Mouse (Mus musculus): Measurements from ENCODE around the gene Thap8. TPM values are rescaled to one million over a fixed set of nuclear protein-coding genes. Genes with fewer than 3 reads are reported as not detected.
"Not testable (repeated sequence)": the region's sequence is repeated elsewhere in the genome, so short reads cannot be mapped to it uniquely, and the experiment has no call there.

Gene Thap8
- total RNA-seq (2022): under 1 TPM in 2 of 4 experiments, not detected in 2; 0.21 to 0.97 TPM

DNA sequence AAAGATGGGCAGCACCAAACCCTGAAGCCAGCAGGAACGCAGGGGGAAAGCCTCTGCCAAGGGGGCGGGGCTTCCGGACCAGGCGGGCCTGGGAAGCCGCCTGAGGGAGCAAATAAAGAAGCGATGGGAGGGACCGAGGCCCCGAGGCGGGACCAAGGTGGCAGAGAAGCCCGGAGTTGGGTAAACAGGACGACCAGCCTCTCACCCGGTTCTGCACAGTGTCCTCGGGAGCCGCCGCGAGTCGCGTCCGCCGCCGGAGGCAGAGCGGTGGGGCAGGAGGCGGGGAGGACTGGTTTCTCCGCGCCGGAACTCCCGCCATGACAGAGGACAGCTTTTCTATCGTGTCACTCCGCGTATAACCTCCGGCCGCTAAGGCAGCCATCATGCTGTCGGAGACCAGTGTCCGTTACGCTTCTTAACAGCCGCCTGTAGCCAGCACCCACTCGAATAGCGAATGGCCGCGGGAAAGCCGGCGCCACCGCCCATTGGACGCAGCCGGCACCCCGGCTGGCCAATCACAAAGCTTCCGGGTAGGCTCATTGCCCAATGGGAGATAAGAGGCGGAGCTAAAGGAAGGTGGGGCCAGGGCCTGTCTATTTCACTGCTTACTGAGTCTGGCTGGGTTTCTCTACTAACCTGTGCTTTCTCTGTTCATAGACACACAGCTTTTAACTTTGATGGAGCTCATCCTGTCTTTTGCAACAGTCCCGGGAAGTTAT lies at the start of gene Thap8, which contains the start of gene Wdr62:
TSS of gene Thap8 (plus strand) at position 144 of the 719 bp plus-strand sequence.
TSS of gene Wdr62 (minus strand) at position 469 of the 719 bp plus-strand sequence.
- peak; percentile 89 for DNase-seq

DNA sequence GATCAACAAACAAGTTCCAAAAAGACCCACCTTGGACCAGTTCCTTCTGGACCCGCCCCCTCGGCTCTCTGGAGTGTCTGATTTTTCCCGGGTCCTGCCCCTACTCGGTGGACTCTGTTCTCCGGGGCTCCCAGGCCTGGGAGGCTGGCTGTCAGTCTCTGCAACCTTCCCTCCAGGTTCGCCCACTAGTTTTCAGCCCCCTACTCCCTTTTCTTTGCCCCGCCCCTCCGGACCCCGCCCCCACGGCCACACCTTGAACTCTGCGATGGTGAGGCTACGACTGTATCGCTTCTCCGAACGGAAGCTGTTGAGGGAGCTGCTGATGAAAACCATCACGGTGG lies 48.6 kb upstream of the Thap8 start:
- no peak for DNase-seq

GRCm38 (mm10) chr7:30231669-30232454 lies 48.0 kb upstream of the Thap8 start, which contains the start of the genes Polr2i and Tbcb:
Gene Polr2i, plus strand, starts transcription at chr7:30231948.
Gene Tbcb, minus strand, starts transcription at chr7:30232272.
- DNase-seq: peak; percentile 98

DNA sequence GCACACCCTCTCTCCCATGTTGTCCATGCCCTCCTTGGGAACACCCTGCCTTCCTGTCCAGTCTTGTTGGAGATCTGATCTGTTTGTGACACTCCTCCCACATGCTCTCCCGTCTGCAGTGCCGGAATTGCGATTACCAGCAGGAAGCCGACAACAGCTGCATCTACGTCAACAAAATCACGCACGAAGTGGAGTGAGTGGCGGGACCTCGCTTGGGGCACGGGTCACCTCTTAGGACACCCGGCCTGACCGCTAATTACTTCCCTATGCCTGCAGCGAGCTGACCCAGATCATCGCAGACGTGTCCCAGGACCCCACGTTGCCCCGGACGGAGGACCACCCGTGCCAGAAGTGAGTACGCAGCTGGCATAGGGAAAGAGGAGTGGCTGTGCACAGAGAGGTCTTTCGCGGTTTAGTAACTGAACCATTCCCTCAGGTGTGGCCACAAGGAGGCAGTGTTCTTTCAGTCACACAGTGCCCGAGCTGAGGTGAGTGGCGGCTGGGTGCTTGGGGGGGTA lies 47.2 kb upstream of the Thap8 start:
- peak; percentile 41 for DNase-seq

DNA sequence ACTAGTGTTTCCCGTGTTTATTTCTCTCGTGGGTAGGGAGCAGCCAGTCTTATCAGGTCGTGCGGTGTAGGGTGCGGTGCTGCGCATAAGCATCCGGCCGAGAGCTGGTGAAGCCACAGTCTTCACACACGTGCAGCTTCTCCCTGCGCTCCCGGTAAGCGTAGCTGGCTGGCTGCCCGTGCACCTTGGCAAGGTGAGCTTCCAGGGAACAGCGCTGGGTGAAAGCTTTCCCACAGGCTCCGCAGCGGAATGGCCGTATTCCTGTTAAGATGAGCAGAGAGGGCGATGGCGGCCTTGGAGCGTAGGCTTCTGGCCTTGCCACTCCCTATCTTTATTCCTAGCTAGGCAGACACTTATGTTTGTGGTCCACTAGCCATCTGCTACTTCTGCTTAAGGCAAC lies 46.5 kb upstream of the Thap8 start:
- no peak for DNase-seq

DNA sequence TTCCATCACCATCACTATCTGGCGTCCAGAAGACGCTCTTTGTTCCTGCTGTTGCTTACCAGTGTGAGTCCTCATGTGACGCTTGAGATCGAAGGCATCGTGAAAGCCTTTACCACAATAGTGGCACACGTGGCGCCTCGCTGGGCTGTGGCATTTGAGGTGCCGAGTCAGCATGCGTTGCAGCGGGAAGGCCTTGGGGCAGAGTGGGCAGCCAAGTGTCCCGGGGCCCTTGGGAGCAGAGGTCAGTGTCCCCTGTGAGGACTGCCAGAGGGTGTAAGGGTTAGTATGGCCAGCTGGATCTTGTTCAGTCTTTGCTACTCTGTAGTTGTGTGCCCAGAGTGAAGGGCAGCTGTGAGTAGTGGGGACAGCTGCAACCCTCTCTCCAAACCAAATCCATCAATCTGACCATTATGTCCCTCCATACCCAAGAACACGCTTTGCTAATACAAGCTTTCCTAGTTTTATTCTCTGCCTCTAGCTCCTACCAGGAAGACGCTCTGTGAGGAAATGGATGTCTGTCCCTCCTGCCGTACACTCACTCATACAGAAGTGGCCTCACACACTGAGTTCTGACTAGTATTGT lies 45.5 kb upstream of the Thap8 start:
- DNase-seq: no peak

- DNase-seq: no peak
Observed at GRCm38 (mm10) chr7:30235091-30235490, 44.8 kb upstream of the Thap8 start.

- no peak for DNase-seq
Observed at GRCm38 (mm10) chr7:30235625-30236024, 44.3 kb upstream of the Thap8 start, which contains the start of gene Ovol3. Gene Ovol3, minus strand, starts transcription at chr7:30235725.

GRCm38 (mm10) chr7:30237374-30237773 lies 42.5 kb upstream of the Thap8 start:
- DNase-seq: not testable (repeated sequence)

DNA sequence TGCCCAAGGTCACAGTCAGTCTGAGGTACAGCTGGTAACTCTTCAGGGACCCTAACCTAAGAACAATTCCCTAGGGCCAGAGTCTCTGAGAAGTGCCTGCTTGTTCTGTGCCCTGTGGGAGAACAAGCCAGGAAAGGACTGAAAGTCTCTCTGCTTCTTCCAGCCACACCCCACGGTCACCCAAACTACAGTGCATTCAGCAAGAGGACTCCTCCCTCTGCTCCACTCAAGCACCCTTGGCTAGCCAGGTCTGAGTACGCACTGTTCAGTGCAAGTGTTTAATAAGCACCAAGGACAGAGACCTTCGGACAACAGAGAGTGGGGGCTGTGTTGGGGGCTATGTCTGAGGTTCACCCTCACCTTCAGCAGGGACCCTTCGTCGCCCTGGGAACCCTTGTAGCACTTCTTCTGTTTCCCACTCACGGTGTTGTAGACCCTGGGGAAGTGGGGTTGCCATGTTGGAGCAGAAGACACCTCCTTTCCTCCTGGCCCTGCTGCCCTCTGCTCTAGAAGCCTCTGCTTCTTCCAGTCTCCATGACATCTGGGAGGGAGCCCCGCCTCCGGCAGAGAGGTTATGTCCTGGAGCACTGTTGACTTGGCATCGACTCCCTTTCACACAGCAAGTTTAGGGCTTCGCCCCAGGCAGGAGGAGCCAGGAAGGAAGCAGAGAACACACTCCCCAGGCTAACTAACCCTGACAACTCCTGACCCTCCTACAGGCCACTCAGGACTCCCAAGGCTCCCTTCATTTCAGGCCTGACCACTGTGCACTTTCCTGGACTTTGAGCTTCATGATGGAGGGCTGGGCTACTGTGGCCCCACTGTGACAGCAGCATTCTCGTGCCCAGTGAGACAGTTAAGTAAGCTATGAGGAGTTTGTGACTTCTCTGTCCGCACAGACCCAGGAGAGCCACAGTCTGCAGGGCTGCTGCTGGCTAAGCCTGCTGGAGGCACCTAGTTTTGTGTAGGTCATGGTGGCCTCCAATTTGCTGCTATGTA lies 27.6 kb upstream of the Thap8 start:
- peak; percentile 31 for DNase-seq

DNA sequence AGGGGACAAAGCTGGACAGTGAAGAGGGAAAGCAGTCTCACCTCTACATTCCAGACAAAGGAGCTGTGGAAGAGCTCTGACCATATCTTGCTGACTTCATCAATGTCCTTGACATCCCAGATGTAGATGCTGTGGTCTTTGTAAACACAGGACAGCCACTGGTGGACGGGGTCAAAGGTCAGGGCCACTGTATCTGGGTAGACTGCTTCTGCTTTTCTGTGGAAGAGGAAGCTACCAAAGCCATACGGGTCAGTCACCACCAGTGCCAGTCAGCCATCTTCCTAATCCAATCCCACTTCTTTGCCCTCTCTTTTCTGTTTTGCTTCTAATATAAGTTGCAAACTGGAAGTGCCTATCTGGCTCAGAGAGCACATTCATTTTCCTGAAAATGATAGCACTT lies 14.9 kb upstream of the Thap8 start:
- no peak for DNase-seq

DNA sequence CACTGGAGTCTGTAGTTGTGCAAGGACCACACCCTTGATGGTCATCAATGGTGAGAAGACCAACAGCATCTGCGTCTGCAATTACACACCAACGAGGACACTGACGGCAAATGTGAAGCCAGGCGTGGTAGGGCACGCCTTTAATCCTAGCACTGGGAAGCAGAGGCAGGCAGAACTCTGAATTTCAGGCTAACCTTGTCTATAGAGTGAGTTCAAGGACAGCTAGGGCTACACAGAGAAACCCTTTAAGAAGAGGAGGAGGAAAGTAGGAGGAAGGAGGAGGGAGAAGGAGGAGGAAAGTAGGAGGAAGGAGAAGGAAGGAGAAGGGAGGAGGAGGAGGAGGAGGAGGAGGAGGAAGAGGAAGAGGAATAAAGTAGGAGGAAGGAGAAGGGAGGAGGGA lies 14.4 kb upstream of the Thap8 start:
- DNase-seq: no peak

GRCm38 (mm10) chr7:30265935-30266334 lies 14.0 kb upstream of the Thap8 start:
- DNase-seq: no peak

DNA sequence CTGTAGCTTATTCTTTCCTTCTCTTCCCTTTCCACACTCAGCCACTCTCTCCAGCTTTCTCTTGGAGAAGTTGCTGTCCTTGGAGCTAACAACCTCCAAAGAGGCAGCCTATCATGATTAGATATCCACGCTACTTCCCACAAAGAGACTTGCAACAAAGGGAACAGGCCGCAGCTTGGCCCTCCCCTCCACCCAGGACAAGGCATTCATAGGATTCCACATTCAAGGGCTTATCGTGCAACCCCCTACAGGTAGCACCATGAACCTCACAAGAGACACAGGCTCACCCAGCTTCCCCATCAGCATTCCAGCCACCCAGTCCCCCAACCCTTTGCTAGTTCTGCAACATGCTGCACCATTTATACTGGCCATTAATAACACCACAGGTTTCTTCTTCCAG lies 13.1 kb upstream of the Thap8 start:
- DNase-seq: no peak

- no peak for DNase-seq
Observed at GRCm38 (mm10) chr7:30269641-30270040, 10.3 kb upstream of the Thap8 start.

DNA sequence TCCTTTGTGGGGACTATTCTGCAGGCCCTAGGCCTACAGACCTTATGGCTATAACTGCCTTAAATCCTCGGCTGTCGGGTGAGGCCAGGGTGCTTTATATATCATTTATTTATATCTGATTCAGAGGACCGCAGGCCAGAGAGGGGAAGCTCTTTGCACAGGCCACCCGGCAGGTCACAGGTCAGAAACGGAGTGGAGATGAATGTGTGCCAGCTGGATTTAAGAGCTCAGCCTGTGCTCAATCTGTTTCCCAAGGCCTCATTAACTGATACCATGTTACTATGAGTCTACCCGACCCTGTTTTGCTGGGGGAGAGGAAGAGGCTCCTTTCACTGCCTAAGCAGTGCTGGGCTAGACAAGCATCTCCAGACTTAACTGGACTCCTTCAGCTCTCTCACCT lies 5.5 kb upstream of the Thap8 start:
- DNase-seq: no peak

- no peak for DNase-seq
Observed at GRCm38 (mm10) chr7:30278911-30279310, 983 bp upstream of the Thap8 start.

GRCm38 (mm10) chr7:30279536-30279935 lies 358 bp upstream of the Thap8 start:
- DNase-seq: no peak

DNA sequence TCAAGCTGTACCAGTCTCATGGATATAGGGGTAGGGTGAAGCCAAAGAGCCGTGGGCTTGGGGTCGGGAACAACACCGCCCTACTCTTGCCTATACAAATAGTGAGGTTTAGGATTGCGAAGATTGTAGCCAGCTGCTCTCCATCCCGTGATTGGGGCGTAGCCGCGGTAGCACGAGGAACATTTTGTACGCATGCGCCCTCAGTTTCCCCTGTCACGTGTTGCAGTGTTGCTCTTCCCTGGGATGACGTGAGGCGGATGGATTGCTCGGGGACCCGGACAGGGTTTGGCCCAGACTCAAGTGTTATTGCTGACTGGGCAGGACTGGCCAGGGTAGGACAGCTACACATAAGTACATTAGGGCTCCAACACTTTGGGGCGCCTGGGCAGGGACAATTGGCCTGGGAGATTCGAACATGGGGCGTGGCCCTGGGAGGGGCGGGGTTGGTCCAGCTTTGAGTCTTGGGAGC lies 810 bp downstream of the Thap8 start:
- DNase-seq: peak; percentile 89

DNA sequence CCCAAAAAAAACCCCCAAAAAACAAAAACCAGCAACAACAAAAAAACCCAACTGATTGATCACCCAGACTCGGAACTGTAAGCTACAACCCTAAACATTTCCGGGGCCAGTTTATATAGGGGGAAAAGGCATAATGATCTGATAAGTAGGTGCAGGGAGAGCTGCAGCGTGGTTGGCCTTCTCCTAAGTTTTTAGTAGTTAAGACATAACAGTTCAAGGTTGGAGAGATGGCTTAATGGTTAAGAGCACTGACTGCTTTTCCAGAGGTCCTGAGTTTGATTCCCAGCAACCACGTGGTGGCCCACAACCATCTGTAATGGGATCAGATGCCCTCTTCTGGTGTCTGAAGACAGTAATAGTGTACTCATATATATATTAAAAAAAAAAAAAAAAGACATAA lies 1.6 kb downstream of the Thap8 start:
- DNase-seq: no peak

DNA sequence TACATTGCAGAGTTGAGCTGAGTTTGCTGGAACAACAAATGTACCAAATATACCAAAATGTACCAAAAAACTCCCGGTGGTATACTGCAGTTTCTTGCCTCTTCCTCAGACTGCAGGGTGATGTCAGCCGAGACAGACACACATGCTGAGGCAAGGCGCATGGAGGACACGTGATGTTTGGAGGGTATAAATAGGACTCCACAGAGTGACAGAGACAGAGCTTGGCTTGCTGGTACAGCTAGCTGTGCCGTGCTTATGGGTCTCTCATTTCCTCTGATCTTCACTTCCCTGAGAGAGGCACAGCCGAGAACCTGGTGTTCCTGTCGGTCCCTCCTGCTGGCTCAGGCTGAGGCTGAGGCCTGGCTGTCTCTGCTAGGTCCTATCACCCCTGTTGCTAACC lies 2.8 kb downstream of the Thap8 start:
- no peak for DNase-seq
